Mouse (Mus musculus): ENCODE results near the gene Cstf1.

The Cstf1 gene

GRCm38 (mm10) chr2:172353218-172353617, 17.3 kb upstream of the Cstf1 start:
- POLR2A ChIA-PET = interaction anchor here in 3 of 4 experiments (0.6 to 3.5 kb wide), 5 partner anchors 10 to 25 kb away, joined by 3 to 22 read pairs (median 3); partner anchors contain the start of genes Aurka (in 2 of the 3) and Cstf1 (in 2 of the 3)
- CTCF ChIA-PET = interaction anchor here in 1 of 4 experiments (1.0 kb wide), 1 partner anchor 8 kb away, joined by 3 read pairs; the partner anchor contains the start of gene Fam210b

GRCm38 (mm10) chr2:172354761-172355160, 15.7 kb upstream of the Cstf1 start:
- CTCF ChIA-PET = interaction anchor here in 2 of 4 experiments (0.5 to 1.6 kb wide), 3 partner anchors 23 to 106 kb away, joined by 3 to 7 read pairs (median 3); no protein-coding TSS in a partner anchor
- POLR2A ChIA-PET = interaction anchor here in 3 of 4 experiments (0.6 to 3.5 kb wide), 12 partner anchors 8 to 116 kb away, joined by 3 to 22 read pairs (median 5); partner anchors contain the start of genes Aurka (in 3 of the 3), Cstf1 (in 3 of the 3) and Fam210b (in 2 of the 3)

- POLR2A ChIA-PET = interaction anchor here in 2 of 4 experiments (0.8 to 3.5 kb wide), 5 partner anchors 8 to 15 kb away, joined by 3 to 22 read pairs (median 7); partner anchors contain the start of genes Aurka (in 2 of the 2) and Cstf1 (in 2 of the 2)
- CTCF ChIA-PET = interaction anchor here in 1 of 4 experiments (1.6 kb wide), 1 partner anchor 22 kb away, joined by 3 read pairs; no protein-coding TSS in a partner anchor
These were observed 14.6 kb upstream of the Cstf1 start for GRCm38 (mm10) chr2:172355833-172356232.

- ChIA-PET CTCF (no interaction called here), POLR2A (interaction anchor here in 3 of 4 experiments (0.5 to 8.5 kb wide), 11 partner anchors 7 to 115 kb away, joined by 3 to 79 read pairs (median 5); partner anchors contain the start of genes Fam210b (in 2 of the 3), Aurka (in 1 of the 3), Cass4 (in 1 of the 3) and Cstf1 (in 1 of the 3))
These were observed 7.3 kb upstream of the Cstf1 start for GRCm38 (mm10) chr2:172363176-172363575.

GRCm38 (mm10) chr2:172371258-172371657, 777 bp downstream of the Cstf1 start:
- ChIA-PET CTCF (interaction anchor here in 1 of 4 experiments (0.9 kb wide), 1 partner anchor 150 kb away, joined by 3 read pairs; no protein-coding TSS in a partner anchor), POLR2A (interaction anchor here in 3 of 4 experiments (0.6 to 7.5 kb wide), 16 partner anchors 10 to 81 kb away, joined by 3 to 79 read pairs (median 8); partner anchors contain the start of gene Fam210b (in 2 of the 3))

GRCm38 (mm10) chr2:172376551-172376950, 6.1 kb downstream of the Cstf1 start:
- CTCF ChIA-PET = interaction anchor here in 3 of 4 experiments (0.6 to 1.4 kb wide), 3 partner anchors 17 to 71 kb away, joined by 4 to 9 read pairs (median 6); partner anchors contain the start of genes Cass4 (in 1 of the 3) and Fam210b (in 1 of the 3)

GRCm38 (mm10) chr2:172376999-172377515, 6.6 kb downstream of the Cstf1 start:
- POLR2A ChIA-PET = interaction anchor here in 3 of 4 experiments (0.6 to 2.5 kb wide), 9 partner anchors 11 to 443 kb away, joined by 3 to 12 read pairs (median 4); partner anchors contain the start of gene Rtf2 (in 2 of the 3)
- CTCF ChIA-PET = interaction anchor here in 2 of 4 experiments (1.1 to 1.4 kb wide), 2 partner anchors 32 to 70 kb away, joined by 4 to 6 read pairs; partner anchors contain the start of gene Fam210b (in 1 of the 2)

More at GRCm38 (mm10) chr2:172376551-172376950, 6.1 kb downstream of the Cstf1 start:
- POLR2A ChIA-PET = interaction anchor here in 3 of 4 experiments (0.6 to 2.5 kb wide), 10 partner anchors 10 to 443 kb away, joined by 3 to 12 read pairs (median 4); partner anchors contain the start of gene Rtf2 (in 1 of the 3)

GRCm38 (mm10) chr2:172378332-172378731, 7.9 kb downstream of the Cstf1 start:
- CTCF ChIA-PET = interaction anchor here (0.5 to 2.4 kb wide), 21 partner anchors 8 to 561 kb away, joined by 3 to 18 read pairs (median 3); partner anchors contain the start of genes Rtf2 (in 2 of the 4), Aurka (in 1 of the 4), Cstf1 (in 1 of the 4) and Fam210b (in 1 of the 4)
- POLR2A ChIA-PET = interaction anchor here (0.5 to 3.9 kb wide), 22 partner anchors 8 to 68 kb away, joined by 3 to 25 read pairs (median 4); partner anchors contain the start of genes Aurka (in 3 of the 4), Cstf1 (in 3 of the 4), Cass4 (in 2 of the 4) and Rtf2 (in 2 of the 4)

GRCm38 (mm10) chr2:172380513-172380912, 10.0 kb downstream of the Cstf1 start:
- POLR2A ChIA-PET = interaction anchor here in 3 of 4 experiments (0.6 to 4.2 kb wide), 25 partner anchors 8 to 153 kb away, joined by 3 to 57 read pairs (median 4); partner anchors contain the start of genes Aurka (in 3 of the 3), Cass4 (in 3 of the 3), Cstf1 (in 3 of the 3) and Fam210b (in 2 of the 3)
- CTCF ChIA-PET = interaction anchor here in 2 of 4 experiments (0.6 to 2.2 kb wide), 3 partner anchors 11 to 159 kb away, joined by 3 to 6 read pairs (median 3); partner anchors contain the start of genes Aurka (in 1 of the 2) and Cstf1 (in 1 of the 2)

- ChIA-PET CTCF (interaction anchor here in 1 of 4 experiments (2.2 kb wide), 1 partner anchor 12 kb away, joined by 6 read pairs; the partner anchor contains the start of genes Aurka and Cstf1), POLR2A (interaction anchor here (0.6 to 4.2 kb wide), 13 partner anchors 10 to 70 kb away, joined by 3 to 57 read pairs (median 4); partner anchors contain the start of genes Cass4 (in 3 of the 4), Aurka (in 2 of the 4), Cstf1 (in 2 of the 4) and Fam210b (in 1 of the 4))
These were observed 10.9 kb downstream of the Cstf1 start for GRCm38 (mm10) chr2:172381341-172381740.

- POLR2A ChIA-PET = interaction anchor here in 3 of 4 experiments (1.0 to 4.2 kb wide), 6 partner anchors 10 to 58 kb away, joined by 3 to 57 read pairs (median 11); partner anchors contain the start of genes Aurka (in 2 of the 3), Cstf1 (in 2 of the 3), Cass4 (in 1 of the 3) and Rtf2 (in 1 of the 3)
- CTCF ChIA-PET = no interaction called here
These were observed 11.4 kb downstream of the Cstf1 start for GRCm38 (mm10) chr2:172381898-172382297.

GRCm38 (mm10) chr2:172384715-172385114, 14.2 kb downstream of the Cstf1 start:
- ChIA-PET POLR2A (interaction anchor here in 2 of 4 experiments (1.0 to 1.6 kb wide), 4 partner anchors 14 to 55 kb away, joined by 4 to 6 read pairs (median 4); partner anchors contain the start of genes Aurka (in 2 of the 2), Cstf1 (in 2 of the 2) and Fam210b (in 1 of the 2)), CTCF (no interaction called here)

- CTCF ChIA-PET = interaction anchor here in 2 of 4 experiments (0.6 kb wide), 2 partner anchors 35 to 435 kb away, joined by 3 to 7 read pairs; no protein-coding TSS in a partner anchor
- POLR2A ChIA-PET = interaction anchor here in 2 of 4 experiments (0.8 to 1.4 kb wide), 4 partner anchors 10 to 82 kb away, joined by 3 to 6 read pairs (median 3); partner anchors contain the start of gene Fam209 (in 1 of the 2)
These were observed 19.9 kb downstream of the Cstf1 start for GRCm38 (mm10) chr2:172390341-172390740.

- ChIA-PET CTCF (no interaction called here), POLR2A (interaction anchor here in 2 of 4 experiments (1.0 to 2.4 kb wide), 6 partner anchors 9 to 48 kb away, joined by 3 to 13 read pairs (median 5); partner anchors contain the start of genes Aurka (in 1 of the 2) and Cstf1 (in 1 of the 2))
These were observed 21.6 kb downstream of the Cstf1 start for GRCm38 (mm10) chr2:172392041-172392521.

GRCm38 (mm10) chr2:172393391-172394051, 23.0 kb downstream of the Cstf1 start, which contains the start of gene Cass4:
Cass4 (plus strand) TSS chr2:172393794.
- POLR2A ChIA-PET = interaction anchor here in 3 of 4 experiments (0.6 to 2.4 kb wide), 23 partner anchors 11 to 1663 kb away, joined by 3 to 13 read pairs (median 5); partner anchors contain the start of genes Aurka (in 2 of the 3), Cstf1 (in 2 of the 3) and Rtf2 (in 1 of the 3)

GRCm38 (mm10) chr2:172394052-172394392, 23.5 kb downstream of the Cstf1 start:
- ChIA-PET POLR2A (interaction anchor here in 3 of 4 experiments (0.7 to 2.4 kb wide), 22 partner anchors 10 to 1663 kb away, joined by 3 to 13 read pairs (median 6); partner anchors contain the start of genes Aurka (in 2 of the 3), Cstf1 (in 2 of the 3) and Rtf2 (in 1 of the 3)), CTCF (interaction anchor here in 2 of 4 experiments (0.6 to 1.2 kb wide), 4 partner anchors 16 to 154 kb away, joined by 3 to 9 read pairs (median 4); no protein-coding TSS in a partner anchor)

More at GRCm38 (mm10) chr2:172393391-172394051, 23.0 kb downstream of the Cstf1 start, which contains the start of gene Cass4:
- CTCF ChIA-PET = interaction anchor here in 3 of 4 experiments (0.6 to 0.7 kb wide), 5 partner anchors 15 to 319 kb away, joined by 3 to 9 read pairs (median 4); no protein-coding TSS in a partner anchor

Measured in embryonic stem cell, embryonic (primary cell).